Mouse (Mus musculus): ENCODE data around the gene Cnga3. TPM values are rescaled to one million over a fixed set of nuclear protein-coding genes. Genes with fewer than 3 reads are reported as not detected.
A peak's percentile ranks its signal among the peaks of the same experiment; 100 is the strongest.

Gene Cnga3
- total RNA-seq (2021): not detected

DNA sequence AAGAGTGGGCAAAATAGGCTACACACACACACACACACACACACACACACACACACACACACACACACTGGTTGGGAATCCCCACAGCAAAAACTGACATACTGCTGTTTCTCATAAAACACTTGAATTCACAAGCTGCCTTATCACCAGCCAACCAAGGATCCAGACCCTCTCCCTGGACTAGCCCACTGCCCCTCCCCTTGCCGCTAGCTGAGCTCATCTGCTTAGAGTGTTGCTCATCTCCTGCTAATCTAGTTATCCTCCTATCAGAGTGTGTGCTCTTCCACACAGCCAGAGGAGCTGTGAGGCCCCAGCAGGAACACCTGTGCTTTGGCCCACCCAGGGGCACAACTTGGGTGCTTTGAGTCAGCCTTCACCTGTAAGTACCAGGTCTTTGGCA lies at the start of gene Cnga3:
Gene Cnga3 (plus strand): TSS at position 291 of the 400 bp plus-strand sequence.
- intact Hi-C loops (cut with DNase I): no loop called here

DNA sequence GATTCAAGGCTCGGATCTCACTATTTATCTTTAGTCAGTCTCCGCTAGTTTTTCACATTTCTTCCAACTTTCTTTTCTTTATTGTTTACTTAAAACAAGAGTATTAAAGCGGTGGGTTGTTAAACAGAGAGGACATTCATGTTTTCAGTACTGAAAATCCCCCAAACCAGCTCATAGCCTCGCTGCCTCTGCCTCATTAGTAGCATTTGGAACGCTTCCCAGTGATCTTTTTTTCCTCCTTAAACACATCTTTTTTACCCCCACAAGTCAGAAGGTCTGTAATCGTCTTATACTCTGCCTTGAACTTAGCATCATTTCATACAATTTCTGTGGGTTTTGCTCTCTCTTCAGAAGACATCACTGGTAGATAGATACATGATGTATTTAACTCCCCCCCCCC lies 48.2 kb upstream of the Cnga3 start:
- DNase-seq (ENCODE audit: low spot score in 2 of 2): no peak
- intact Hi-C loops (cut with DNase I): no loop called here

More for the DNA sequence above, at the start of gene Cnga3:
- DNase-seq (ENCODE audit: low spot score in 2 of 2): no peak

DNA sequence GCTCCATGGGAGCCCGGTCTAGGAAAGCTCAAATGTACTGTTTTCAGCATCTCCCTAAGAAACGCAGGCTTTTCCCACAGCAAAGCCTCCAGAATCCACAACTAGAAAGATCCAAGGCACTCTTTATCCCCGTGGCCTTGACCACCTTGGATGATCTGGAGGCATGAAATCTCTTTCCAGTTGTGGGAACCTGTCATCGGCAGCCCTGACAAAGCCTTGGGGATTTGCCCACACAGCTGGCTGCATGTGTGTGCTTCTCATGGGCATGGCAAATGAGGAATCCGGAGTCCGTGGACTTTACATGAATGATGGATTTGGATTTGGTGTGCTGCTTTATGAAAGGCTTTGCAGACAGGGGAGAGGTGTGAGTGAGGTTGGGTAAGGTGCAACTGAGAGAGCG lies 46.3 kb upstream of the Cnga3 start:
- DNase-seq (ENCODE audit: low spot score in 2 of 2): no peak
- intact Hi-C loops (cut with DNase I): no loop called here

DNA sequence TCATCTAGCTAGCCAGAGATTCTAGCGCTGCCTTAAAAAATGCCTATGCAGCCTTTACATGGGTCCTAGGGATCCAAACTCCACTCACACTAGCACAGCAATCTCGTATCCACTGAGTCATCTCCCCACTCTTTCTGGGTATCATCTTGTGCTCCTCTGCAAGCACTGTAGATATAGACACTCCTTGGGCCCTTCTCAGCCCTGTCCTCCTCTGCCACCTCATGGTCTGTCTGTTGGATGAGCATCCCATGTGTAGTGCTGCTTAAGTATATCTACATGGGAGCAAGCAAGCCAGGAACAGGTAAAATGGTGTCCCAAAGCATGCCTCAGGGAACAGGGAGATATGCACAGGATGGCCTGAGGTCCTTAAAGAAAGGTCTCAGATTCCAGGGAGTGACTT lies 36.4 kb upstream of the Cnga3 start:
- intact Hi-C loops (cut with DNase I): no loop called here
- DNase-seq (ENCODE audit: low spot score in 2 of 2): peak; percentile 6 to 45

GRCm38 (mm10) chr1:37179852-37180251 lies 34.4 kb upstream of the Cnga3 start:
- no peak for DNase-seq (ENCODE audit: low spot score in 2 of 2)
- intact Hi-C loops (cut with DNase I): no loop called here

DNA sequence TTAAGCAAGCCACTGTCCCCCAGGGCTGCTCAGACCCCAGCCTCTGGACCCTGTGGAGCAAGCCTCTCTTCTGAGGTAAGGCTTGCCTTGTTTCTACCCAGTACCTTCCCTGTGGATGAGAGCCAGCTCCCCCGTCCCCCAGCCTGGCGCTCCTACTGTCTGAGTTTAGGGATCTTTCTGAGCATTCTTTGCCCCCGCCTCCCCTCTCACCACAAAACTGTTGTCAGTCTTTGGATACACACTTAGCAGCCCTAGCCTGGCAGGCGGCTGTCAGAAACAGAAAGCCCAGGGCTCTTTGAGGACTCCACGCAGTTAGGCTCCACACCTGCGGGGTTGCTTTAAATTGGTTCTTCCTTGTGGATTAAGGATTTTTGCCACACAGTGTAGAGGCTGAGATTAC lies 27.2 kb upstream of the Cnga3 start:
- intact Hi-C loops (cut with DNase I): no loop called here

DNA sequence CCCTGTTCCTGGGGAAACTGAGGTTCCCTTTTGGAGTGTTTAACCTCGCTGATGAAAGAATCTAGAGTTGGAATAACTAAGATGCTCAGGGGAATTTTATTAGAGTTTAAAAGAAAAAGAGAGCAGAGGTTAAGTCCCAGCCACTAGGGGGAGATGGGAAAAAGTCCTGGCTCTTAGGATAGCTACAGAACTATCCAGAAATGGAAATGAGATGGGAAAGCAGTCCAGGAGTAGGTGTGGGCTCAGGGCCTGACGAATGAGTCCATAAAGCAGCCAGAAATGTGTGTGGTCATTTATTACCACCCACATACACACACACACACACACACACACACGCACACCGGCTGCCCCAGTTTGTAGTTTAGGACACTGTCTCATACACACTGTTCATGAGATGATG lies 19.6 kb upstream of the Cnga3 start:
- DNase-seq (ENCODE audit: low spot score in 2 of 2): peak in 1 of 2 experiments; percentile 64
- intact Hi-C loops (cut with DNase I): loop anchor here (5.0 kb wide), 1 partner anchor 58 kb away; no protein-coding TSS in a partner anchor

More for the DNA sequence above, 27.2 kb upstream of the Cnga3 start:
- DNase-seq (ENCODE audit: low spot score in 2 of 2): no peak

GRCm38 (mm10) chr1:37201406-37201805 lies 12.8 kb upstream of the Cnga3 start:
- intact Hi-C loops (cut with DNase I): no loop called here
- DNase-seq (ENCODE audit: low spot score in 2 of 2): no peak

GRCm38 (mm10) chr1:37207743-37208142 lies 6.5 kb upstream of the Cnga3 start:
- DNase-seq (ENCODE audit: low spot score in 2 of 2): peak in 1 of 2 experiments; percentile 22

GRCm38 (mm10) chr1:37212375-37212774 lies 1.9 kb upstream of the Cnga3 start:
- intact Hi-C loops (cut with DNase I): no loop called here
- no peak for DNase-seq (ENCODE audit: low spot score in 2 of 2)

More at GRCm38 (mm10) chr1:37207743-37208142, 6.5 kb upstream of the Cnga3 start:
- intact Hi-C loops (cut with DNase I): no loop called here

- no peak for DNase-seq (ENCODE audit: low spot score in 2 of 2)
- intact Hi-C loops (cut with DNase I): no loop called here
Observed at GRCm38 (mm10) chr1:37218386-37218785, 4.2 kb downstream of the Cnga3 start.

GRCm38 (mm10) chr1:37219593-37219992 lies 5.4 kb downstream of the Cnga3 start:
- DNase-seq (ENCODE audit: low spot score in 2 of 2): no peak
- intact Hi-C loops (cut with DNase I): no loop called here

DNA sequence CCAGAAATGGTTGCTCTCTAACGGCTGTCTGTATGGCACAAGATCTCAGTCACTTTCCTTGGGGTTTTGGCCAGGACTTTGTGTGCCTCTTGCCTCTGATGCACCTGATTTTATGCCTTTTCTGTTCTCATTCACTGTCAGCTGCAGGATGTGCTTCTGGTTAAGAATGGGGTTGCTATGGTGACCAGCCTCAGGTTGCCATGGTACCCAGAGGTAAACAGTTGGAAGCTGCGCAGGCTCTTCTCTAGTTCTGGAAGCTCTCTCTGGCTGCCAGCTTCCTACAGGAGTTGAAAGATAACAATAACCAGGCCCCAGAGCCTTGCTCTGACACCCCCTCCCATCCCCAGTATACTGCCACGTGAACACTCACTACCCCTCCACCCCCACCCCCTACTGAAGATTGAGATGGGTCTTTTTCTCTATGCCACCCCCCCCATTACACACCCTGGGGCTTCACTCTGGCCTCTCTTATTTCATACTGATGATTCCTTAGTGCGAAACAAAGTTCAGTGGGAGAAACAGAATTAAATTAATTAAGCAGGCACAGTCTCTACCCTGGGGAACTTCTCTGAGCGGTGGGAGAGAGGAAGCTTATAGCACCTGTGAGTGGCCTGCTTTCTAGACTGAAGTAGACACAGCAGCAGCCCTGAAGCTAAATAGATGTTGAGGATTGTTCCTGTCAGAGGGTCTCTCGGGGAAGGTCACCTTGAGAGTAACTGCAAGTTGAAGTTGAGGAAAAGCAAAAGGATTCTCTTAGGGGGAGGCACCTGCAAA lies 6.1 kb downstream of the Cnga3 start:
- DNase-seq (ENCODE audit: low spot score in 2 of 2): peak; percentile 90 to 97
- intact Hi-C loops (cut with DNase I): no loop called here

- no peak for DNase-seq (ENCODE audit: low spot score in 2 of 2)
Observed at GRCm38 (mm10) chr1:37222002-37222401, 7.8 kb downstream of the Cnga3 start.

DNA sequence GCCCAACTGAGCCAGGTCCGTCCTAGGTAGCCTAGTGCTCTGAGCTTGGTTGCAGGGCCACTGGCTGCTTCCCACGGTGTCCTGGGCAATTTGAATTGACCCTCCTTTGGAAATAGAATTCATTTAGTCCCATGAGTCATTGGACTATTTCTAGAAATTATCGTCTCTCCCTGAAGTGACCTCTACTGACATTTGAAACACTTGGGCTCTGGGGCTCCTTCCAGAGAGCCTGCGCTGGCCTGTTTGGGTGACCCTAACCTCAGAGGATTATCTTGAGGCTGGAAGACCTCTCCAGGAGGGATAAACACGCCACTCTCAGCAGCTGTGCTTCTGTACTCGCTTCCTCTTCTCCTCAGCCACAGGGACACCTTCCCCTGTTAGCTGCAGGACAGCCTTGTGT lies 16.2 kb downstream of the Cnga3 start:
- DNase-seq (ENCODE audit: low spot score in 2 of 2): no peak
- intact Hi-C loops (cut with DNase I): no loop called here

More at GRCm38 (mm10) chr1:37222002-37222401, 7.8 kb downstream of the Cnga3 start:
- intact Hi-C loops (cut with DNase I): no loop called here

GRCm38 (mm10) chr1:37231295-37231701 lies 17.1 kb downstream of the Cnga3 start:
- intact Hi-C loops (cut with DNase I): no loop called here
- peak; percentile 37 to 73 for DNase-seq (ENCODE audit: low spot score in 2 of 2)

DNA sequence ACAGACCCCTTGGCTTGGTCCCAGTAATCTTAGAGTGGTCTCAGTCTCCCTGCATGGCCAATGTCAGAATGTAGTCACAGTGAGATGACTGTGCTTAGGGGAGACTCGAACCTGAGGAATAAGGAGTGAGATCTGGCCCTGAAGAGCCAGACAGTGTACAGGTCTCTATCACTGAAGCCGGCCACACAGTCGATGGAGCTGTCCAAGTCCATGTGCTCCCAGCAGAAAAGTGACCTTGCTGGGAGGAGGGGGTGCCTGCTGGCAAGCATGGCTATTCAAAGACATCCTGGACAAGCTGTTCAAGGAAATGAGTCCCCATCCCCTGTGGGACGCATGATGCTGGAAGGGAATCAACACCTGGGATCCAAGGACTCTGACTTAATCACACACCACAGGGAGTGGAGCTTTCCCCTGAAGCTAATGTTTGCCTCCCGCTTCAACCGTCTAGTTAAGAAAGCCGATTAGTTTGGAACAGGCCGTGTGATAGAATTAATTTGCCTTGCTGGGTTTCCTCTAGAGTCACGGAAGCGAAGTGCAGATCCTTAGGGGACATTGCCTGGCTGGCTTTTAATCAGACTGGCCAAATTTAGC lies 24.9 kb downstream of the Cnga3 start:
- no peak for DNase-seq (ENCODE audit: low spot score in 2 of 2)
- intact Hi-C loops (cut with DNase I): no loop called here

DNA sequence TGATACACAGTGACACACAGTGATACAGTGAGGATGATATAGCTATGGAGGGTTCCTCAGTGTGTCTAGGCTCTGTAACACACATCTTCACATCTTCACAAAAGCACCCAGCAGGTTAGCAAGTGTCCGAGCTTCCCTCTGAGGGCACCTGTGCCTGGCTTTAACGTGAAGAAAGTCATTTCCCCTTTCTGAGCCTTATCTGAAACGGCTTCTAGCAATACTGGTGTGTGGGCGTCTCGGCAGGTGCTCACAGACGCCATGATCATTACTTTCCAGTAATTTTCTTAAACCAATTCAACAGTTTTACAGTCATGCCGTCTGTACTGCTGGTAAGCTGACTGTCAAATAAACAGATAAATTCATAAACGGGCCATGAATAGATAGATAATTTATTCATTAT lies 28.0 kb downstream of the Cnga3 start:
- no peak for DNase-seq (ENCODE audit: low spot score in 2 of 2)
- intact Hi-C loops (cut with DNase I): no loop called here

- DNase-seq (ENCODE audit: low spot score in 2 of 2): no peak
- intact Hi-C loops (cut with DNase I): loop anchor here (5.0 kb wide), 1 partner anchor 309 kb away; no protein-coding TSS in a partner anchor
Observed at GRCm38 (mm10) chr1:37246476-37246875, 32.2 kb downstream of the Cnga3 start.

DNA sequence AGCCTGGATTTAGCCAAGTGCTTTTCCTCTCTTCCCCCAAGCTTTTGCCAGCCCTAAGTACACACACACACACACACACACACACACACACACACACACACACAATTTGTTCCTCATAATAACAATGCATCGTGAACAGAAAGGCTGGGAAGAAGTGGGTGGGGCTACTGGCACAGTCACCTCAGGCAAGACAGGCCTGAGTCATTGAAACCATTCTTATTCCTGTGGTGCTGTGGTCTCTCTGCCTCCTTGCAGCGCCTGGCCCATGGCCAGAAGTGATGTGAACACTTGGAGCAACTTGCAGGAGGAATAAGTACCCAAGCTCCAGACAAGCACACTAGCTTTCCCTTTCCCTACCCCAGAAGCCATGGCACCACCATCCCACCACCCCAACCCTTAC lies 34.2 kb downstream of the Cnga3 start:
- intact Hi-C loops (cut with DNase I): loop anchor here (5.0 kb wide), 1 partner anchor 311 kb away; no protein-coding TSS in a partner anchor
- peak; percentile 12 to 67 for DNase-seq (ENCODE audit: low spot score in 2 of 2)
